Mouse (Mus musculus) stomach, postnatal 0 days (tissue): ENCODE measurements around the gene Mical1.

ENCODE experiments used
- CTCF ChIP-seq: IDR thresholded peaks from 2 replicates; pipeline ENCODE4 v1.5.1; 2016; ENCODE audit warnings: antibody characterized with exemption, low read depth, mild to moderate bottlenecking, moderate library complexity
- EP300 ChIP-seq: optimal IDR thresholded peaks from 2 replicates; pipeline ENCODE3; 2016; ENCODE audit warnings: antibody characterized with exemption

- peak; percentile 80 for TF ChIP-seq CTCF
- TF ChIP-seq EP300, result no peak
These were observed 42.4 kb downstream of the Mical1 start for GRCm38 (mm10) chr10:41518508-41518980.
